Mouse (Mus musculus): ENCODE measurements around the gene Themis2. TPM values are rescaled to one million over a fixed set of nuclear protein-coding genes. Genes with fewer than 3 reads are reported as not detected.

Themis2 gene
- 0.27 and 0.40 TPM in 2 replicates for polyA plus RNA-seq (2016; fragmentation: Nextera tagmentation; extraction: Ambion mirVana)

DNA sequence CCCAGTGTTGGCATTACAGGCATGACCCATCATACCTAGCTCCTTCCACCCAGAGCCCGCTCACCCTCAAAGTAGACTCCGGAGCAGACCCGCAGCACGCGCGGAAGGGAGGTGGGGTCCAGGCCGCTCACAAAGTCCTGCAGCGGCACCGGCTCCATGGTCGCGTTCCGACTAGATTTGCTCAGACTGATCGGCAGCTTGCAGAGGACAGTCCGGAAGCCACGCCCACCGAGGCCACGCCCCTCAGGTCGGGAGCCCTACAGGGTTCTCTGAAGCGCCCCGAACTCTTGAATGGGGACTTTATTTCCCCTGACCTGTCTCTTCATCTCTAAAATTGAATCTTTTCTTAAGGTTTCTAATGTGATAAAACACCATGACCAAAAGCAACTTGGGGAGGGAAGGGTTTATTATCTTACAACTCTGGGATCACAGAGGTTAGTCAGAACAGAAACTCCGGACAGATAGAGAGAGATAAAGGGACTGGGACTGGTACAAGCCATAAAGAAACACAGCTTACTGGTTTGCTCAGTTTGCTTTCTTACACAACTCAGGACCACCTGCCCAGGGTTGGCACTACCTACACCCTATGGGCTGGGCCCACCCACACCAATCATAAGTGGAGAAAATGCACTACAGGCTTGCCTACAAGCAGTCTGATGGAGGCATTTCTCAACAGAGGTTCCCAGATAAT lies at the start of gene Themis2:
TSS of gene Themis2 (minus strand) at position 192 of the 691 bp plus-strand sequence.
- peaks cover 16% of the 10 kb centered on the region for H3K4me1 ChIP-seq
- no peaks in the 10 kb centered on the region for H3K9me3 ChIP-seq
- H3K27me3 ChIP-seq (ENCODE audit: insufficient read depth, poor library complexity, severe bottlenecking) = peaks cover 28% of the 10 kb centered on the region
- H3K36me3 ChIP-seq = no peaks in the 10 kb centered on the region
- peak; percentile 89 for DNase-seq (ENCODE audit: low spot score)
- no peak within 1 kb of the TSS for H3K27ac ChIP-seq
- WGBS = 2% methylated on average over 21 of the region's 21 CpGs
- H3K4me3 ChIP-seq = peak within 1 kb of the TSS; percentile 57

DNA sequence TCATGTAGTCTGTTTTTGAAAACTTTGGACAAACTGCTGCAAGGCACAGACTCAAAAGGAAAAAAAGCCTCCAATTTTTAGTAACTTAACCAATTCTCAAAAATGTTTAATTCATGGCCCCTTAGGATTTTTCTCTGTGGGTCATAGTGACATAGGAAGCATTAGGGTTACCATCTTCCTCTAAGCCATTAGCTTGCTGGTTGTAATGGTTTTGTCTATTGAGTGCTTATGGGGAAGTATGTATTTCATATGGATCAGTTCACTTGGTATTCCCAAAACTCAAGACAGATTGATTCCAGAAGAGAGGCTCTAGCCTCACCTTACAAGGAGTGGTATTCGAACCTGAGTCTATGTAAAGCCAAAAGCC lies 47.5 kb upstream of the Themis2 start:
- Histone ChIP-seq H3K9me3 (no peaks in the 10 kb centered on the region), H3K27ac (peak overlapping the region; percentile 91), H3K36me3 (peaks cover 35% of the 10 kb centered on the region), H3K27me3 (ENCODE audit: insufficient read depth, poor library complexity, severe bottlenecking) (no peaks in the 10 kb centered on the region), H3K4me3 (peak overlapping the region; percentile 91), H3K4me1 (peaks cover 7% of the 10 kb centered on the region)
- no peak for DNase-seq (ENCODE audit: low spot score)
- WGBS = 84% methylated on average over 1 of the region's 1 CpGs

- Histone ChIP-seq H3K36me3 (peaks cover 37% of the 10 kb centered on the region), H3K27me3 (ENCODE audit: insufficient read depth, poor library complexity, severe bottlenecking) (no peaks in the 10 kb centered on the region), H3K4me3 (peak within 1 kb of the TSS; percentile 91), H3K9me3 (no peaks in the 10 kb centered on the region), H3K4me1 (peaks cover 7% of the 10 kb centered on the region), H3K27ac (peak within 1 kb of the TSS; percentile 91)
- peak; percentile 97 for DNase-seq (ENCODE audit: low spot score)
- WGBS = under 1% methylated on average over 40 of the region's 40 CpGs
Measured at GRCm38 (mm10) chr4:132842970-132843704, 47.0 kb upstream of the Themis2 start, which contains the start of gene Ppp1r8. Gene Ppp1r8, minus strand, starts transcription at chr4:132843169.

GRCm38 (mm10) chr4:132842281-132842906 lies 46.2 kb upstream of the Themis2 start:
- DNase-seq (ENCODE audit: low spot score) = peak; percentile 80
- no peaks in the 10 kb centered on the region for H3K9me3 ChIP-seq
- WGBS = under 1% methylated on average over 30 of the region's 30 CpGs
- peaks cover 7% of the 10 kb centered on the region for H3K4me1 ChIP-seq
- peak overlapping the region; percentile 91 for H3K27ac ChIP-seq
- H3K4me3 ChIP-seq = peak overlapping the region; percentile 91
- no peaks in the 10 kb centered on the region for H3K27me3 ChIP-seq (ENCODE audit: insufficient read depth, poor library complexity, severe bottlenecking)
- H3K36me3 ChIP-seq = peaks cover 37% of the 10 kb centered on the region

- Histone ChIP-seq H3K27ac (no peak overlapping the region), H3K4me1 (peaks cover 7% of the 10 kb centered on the region), H3K4me3 (peak overlapping the region; percentile 91), H3K36me3 (peaks cover 44% of the 10 kb centered on the region), H3K9me3 (no peaks in the 10 kb centered on the region), H3K27me3 (ENCODE audit: insufficient read depth, poor library complexity, severe bottlenecking) (no peaks in the 10 kb centered on the region)
- DNase-seq (ENCODE audit: low spot score) = no peak
- 93% methylated on average over 3 of the region's 3 CpGs for WGBS
Measured at GRCm38 (mm10) chr4:132841493-132841892, 45.3 kb upstream of the Themis2 start.

GRCm38 (mm10) chr4:132823614-132824366 lies 27.6 kb upstream of the Themis2 start:
- no peak for DNase-seq (ENCODE audit: low spot score)
- H3K27ac ChIP-seq = no peak overlapping the region
- WGBS = 70% methylated on average over 8 of the region's 8 CpGs
- no peak overlapping the region for H3K4me3 ChIP-seq
- peaks cover 12% of the 10 kb centered on the region for H3K9me3 ChIP-seq
- H3K27me3 ChIP-seq (ENCODE audit: insufficient read depth, poor library complexity, severe bottlenecking) = no peaks in the 10 kb centered on the region
- peaks cover 40% of the 10 kb centered on the region for H3K36me3 ChIP-seq
- H3K4me1 ChIP-seq = no peaks in the 10 kb centered on the region

GRCm38 (mm10) chr4:132818442-132818841 lies 22.3 kb upstream of the Themis2 start:
- H3K4me1 ChIP-seq = no peaks in the 10 kb centered on the region
- 59% methylated on average over 2 of the region's 2 CpGs for WGBS
- no peaks in the 10 kb centered on the region for H3K36me3 ChIP-seq
- no peak for DNase-seq (ENCODE audit: low spot score)
- peaks cover 12% of the 10 kb centered on the region for H3K9me3 ChIP-seq
- no peaks in the 10 kb centered on the region for H3K27me3 ChIP-seq (ENCODE audit: insufficient read depth, poor library complexity, severe bottlenecking)
- no peak overlapping the region for H3K27ac ChIP-seq
- no peak overlapping the region for H3K4me3 ChIP-seq

DNA sequence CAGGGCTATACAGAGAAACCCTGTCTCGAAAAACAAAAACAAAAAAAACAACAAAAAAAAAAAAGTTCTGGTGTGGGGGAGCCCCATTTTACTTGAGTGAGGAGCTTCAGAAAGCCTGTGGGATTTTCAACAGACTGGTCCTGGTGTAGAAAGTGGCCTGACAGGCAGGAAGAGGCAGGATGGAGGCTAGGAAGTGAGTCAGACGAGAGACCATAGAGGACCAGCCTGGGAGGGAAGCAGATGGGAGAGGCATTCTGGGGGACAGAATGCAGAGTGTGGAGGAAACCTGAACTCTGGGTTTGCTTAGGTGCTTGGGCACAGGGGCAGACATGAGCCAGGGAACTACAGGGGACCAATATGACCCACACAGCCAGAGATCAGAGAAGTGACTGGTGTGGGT lies 20.7 kb upstream of the Themis2 start:
- WGBS = 61% methylated on average over 2 of the region's 2 CpGs
- H3K27me3 ChIP-seq (ENCODE audit: insufficient read depth, poor library complexity, severe bottlenecking) = no peaks in the 10 kb centered on the region
- no peak overlapping the region for H3K27ac ChIP-seq
- H3K36me3 ChIP-seq = no peaks in the 10 kb centered on the region
- H3K4me3 ChIP-seq = no peak overlapping the region
- no peak for DNase-seq (ENCODE audit: low spot score)
- peaks cover 12% of the 10 kb centered on the region for H3K9me3 ChIP-seq
- H3K4me1 ChIP-seq = no peaks in the 10 kb centered on the region

- no peak overlapping the region for H3K27ac ChIP-seq
- 86% methylated on average over 7 of the region's 7 CpGs for WGBS
- H3K27me3 ChIP-seq (ENCODE audit: insufficient read depth, poor library complexity, severe bottlenecking) = no peaks in the 10 kb centered on the region
- DNase-seq (ENCODE audit: low spot score) = no peak
- no peaks in the 10 kb centered on the region for H3K4me1 ChIP-seq
- peaks cover 12% of the 10 kb centered on the region for H3K9me3 ChIP-seq
- H3K4me3 ChIP-seq = no peak overlapping the region
- H3K36me3 ChIP-seq = no peaks in the 10 kb centered on the region
Measured at GRCm38 (mm10) chr4:132816404-132816803, 20.2 kb upstream of the Themis2 start.

DNA sequence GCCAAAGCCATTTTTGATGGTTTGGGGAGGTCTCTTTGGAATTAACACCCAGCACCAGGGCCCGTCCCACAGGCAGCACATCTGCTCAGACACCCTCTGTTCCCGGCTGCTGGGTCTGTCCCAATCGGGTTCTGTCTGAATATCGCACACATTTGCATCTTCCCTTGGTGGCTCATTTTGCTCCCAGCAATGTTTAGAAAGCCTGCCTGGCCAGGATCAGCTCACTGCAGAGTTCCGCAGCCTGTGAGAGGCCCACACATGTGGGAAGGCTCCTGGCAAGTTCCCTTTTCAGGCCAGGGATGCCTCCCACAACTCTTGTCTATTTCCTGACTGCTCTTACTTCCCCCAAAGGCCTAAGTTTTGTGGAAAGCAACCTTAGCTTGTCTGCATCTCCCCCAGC lies 13.4 kb upstream of the Themis2 start:
- Histone ChIP-seq H3K9me3 (no peaks in the 10 kb centered on the region), H3K4me1 (peaks cover 17% of the 10 kb centered on the region), H3K4me3 (no peak overlapping the region), H3K27me3 (ENCODE audit: insufficient read depth, poor library complexity, severe bottlenecking) (no peaks in the 10 kb centered on the region), H3K36me3 (no peaks in the 10 kb centered on the region), H3K27ac (0 out of 2 replicates have a peak overlapping the region, but pooled peaks have one; percentile 36)
- no peak for DNase-seq (ENCODE audit: low spot score)
- 75% methylated on average over 5 of the region's 5 CpGs for WGBS

DNA sequence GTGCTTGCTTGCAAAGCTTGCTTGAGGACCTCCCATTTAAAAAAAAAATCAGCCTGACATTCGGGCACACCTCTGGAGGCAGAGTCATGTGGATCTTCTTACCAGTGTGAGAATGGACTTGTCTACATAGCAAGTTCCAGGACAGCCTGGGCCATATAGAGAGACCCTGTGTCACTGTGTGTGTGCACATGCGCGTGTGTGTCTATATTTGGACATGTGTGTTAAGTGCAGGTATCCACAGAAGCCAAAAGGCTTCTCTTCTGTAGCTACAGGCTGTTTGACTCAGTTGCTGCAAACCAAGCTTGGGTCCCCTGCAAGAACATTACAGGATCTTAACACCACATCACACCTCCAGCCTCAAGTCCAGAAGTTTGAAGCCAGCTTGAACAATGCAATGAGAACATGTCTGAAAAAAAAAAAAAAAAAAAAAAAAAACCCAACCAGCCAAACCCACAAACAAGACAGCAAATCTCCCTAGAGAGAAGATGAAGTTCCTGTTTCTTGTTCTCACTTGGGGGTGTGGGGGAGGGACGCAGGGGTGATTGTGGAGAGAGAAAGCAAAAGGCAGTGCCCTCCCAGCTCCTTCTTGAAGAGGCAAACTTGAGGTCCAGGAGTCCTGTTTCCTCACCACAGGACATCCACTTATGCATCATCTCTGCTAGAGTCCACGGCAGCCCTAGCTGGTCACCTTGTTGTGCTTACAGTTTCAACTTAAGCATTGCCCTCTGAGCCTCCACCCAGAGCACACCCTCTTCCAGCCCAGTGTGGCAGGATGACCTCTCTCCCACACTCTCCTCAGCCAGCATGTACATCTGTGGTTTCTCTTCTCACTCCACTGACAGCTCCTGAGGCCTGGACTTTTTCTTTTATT lies 11.8 kb upstream of the Themis2 start:
- H3K36me3 ChIP-seq = no peaks in the 10 kb centered on the region
- DNase-seq (ENCODE audit: low spot score) = no peak

More for the DNA sequence above, 11.8 kb upstream of the Themis2 start:
- WGBS = 56% methylated on average over 5 of the region's 5 CpGs
- H3K27ac ChIP-seq = peak overlapping the region; percentile 24; the same call in 1 of the 2 replicates
- H3K4me3 ChIP-seq = no peak overlapping the region
- H3K27me3 ChIP-seq (ENCODE audit: insufficient read depth, poor library complexity, severe bottlenecking) = no peaks in the 10 kb centered on the region
- H3K9me3 ChIP-seq = no peaks in the 10 kb centered on the region
- peaks cover 17% of the 10 kb centered on the region for H3K4me1 ChIP-seq

Data from heart, embryonic 10.5 days (tissue).